Mouse (Mus musculus) olfactory bulb, adult 2 months (tissue): ENCODE measurements around the gene Abca4. TPM values are rescaled to one million over a fixed set of nuclear protein-coding genes. Genes with fewer than 3 reads are reported as not detected.

Experiments
- H3K27ac ChIP-seq: fragments of 200-500 bp; 2 replicates; pipeline ENCODE4 v1.5.1; 2012; ENCODE audit warnings: low read depth, low read length; ENCODE audit not compliant: insufficient read depth
- H3K4me1 ChIP-seq: fragments of 200-500 bp; 2 replicates; pipeline ENCODE4 v1.6.1; 2012; ENCODE audit warnings: low read length; ENCODE audit not compliant: control insufficient read depth, insufficient read depth
- H3K4me3 ChIP-seq: fragments of 200-500 bp; 2 replicates; pipeline ENCODE4 v1.5.1; 2012; ENCODE audit warnings: mild to moderate bottlenecking, low read depth, low read length, moderate library complexity; ENCODE audit not compliant: insufficient read depth
- CTCF ChIP-seq: fragments of 200-500 bp; IDR thresholded peaks from 2 replicates; pipeline ENCODE4 v1.5.1; 2012; ENCODE audit warnings: low read depth, mild to moderate bottlenecking, low read length, moderate library complexity; ENCODE audit not compliant: insufficient read depth
- POLR2A ChIP-seq: fragments of 200-500 bp; IDR thresholded peaks from 2 replicates; pipeline ENCODE4 v1.6.1; 2012; ENCODE audit warnings: mild to moderate bottlenecking, low read depth, low read length, moderate library complexity; ENCODE audit not compliant: insufficient read depth
- WGBS: fragments of 180-500 bp; shearing (Covaris S2); methylation state at CpG from one replicate; pipeline ENCODE4 v1.1.7; 2018; 5-methylcytosine and 5-hydroxymethylcytosine counted together
- polyA plus RNA-seq: library from polyadenylated mRNA; stranded (reverse); fragments of >200 nt; gene quantifications from 2 replicates; pipeline ENCODE4 v1.2.4, GENCODE M21; 2012; ENCODE audit warnings: low replicate concordance; ENCODE audit not compliant: missing spikeins, insufficient read depth, insufficient read length

Abca4 gene
- polyA plus RNA-seq, 1 experiment, result not detected

GRCm38 (mm10) chr3:122047921-122048861, 3.9 kb downstream of the Abca4 start:
- TF ChIP-seq POLR2A (no peak), CTCF (no peak)
- Histone ChIP-seq H3K4me3 (no peak overlapping the region), H3K4me1 (peaks cover 23% of the 10 kb centered on the region), H3K27ac (no peak overlapping the region; the same call in 1 of the 2 replicates)
- 16% methylated on average over 17 of the region's 17 CpGs for WGBS

- Histone ChIP-seq H3K4me1 (peaks cover 22% of the 10 kb centered on the region), H3K4me3 (no peak overlapping the region), H3K27ac (no peak overlapping the region)
- TF ChIP-seq POLR2A, result no peak
- TF ChIP-seq CTCF, result no peak
- WGBS, result 75% methylated on average over 6 of the region's 6 CpGs
These were observed 4.9 kb downstream of the Abca4 start for GRCm38 (mm10) chr3:122049158-122049557.

- H3K4me1 ChIP-seq, result no peaks in the 10 kb centered on the region
- TF ChIP-seq CTCF (no peak), POLR2A (no peak)
- WGBS, result 75% methylated on average over 9 of the region's 9 CpGs
- no peak overlapping the region for H3K27ac ChIP-seq
- no peak overlapping the region for H3K4me3 ChIP-seq
These were observed 14.4 kb downstream of the Abca4 start for GRCm38 (mm10) chr3:122058439-122059198.

- TF ChIP-seq POLR2A (no peak), CTCF (no peak)
- no peak overlapping the region for H3K27ac ChIP-seq
- WGBS, result 91% methylated on average over 10 of the region's 10 CpGs
- H3K4me1 ChIP-seq, result no peaks in the 10 kb centered on the region
- no peak overlapping the region for H3K4me3 ChIP-seq
These were observed 18.3 kb downstream of the Abca4 start for GRCm38 (mm10) chr3:122062586-122062985.

- Histone ChIP-seq H3K4me1 (no peaks in the 10 kb centered on the region), H3K4me3 (no peak overlapping the region), H3K27ac (no peak overlapping the region)
- WGBS, result 77% methylated on average over 13 of the region's 13 CpGs
- TF ChIP-seq CTCF, result no peak
These were observed 20.5 kb downstream of the Abca4 start for GRCm38 (mm10) chr3:122064556-122065410.

GRCm38 (mm10) chr3:122071769-122072168, 27.5 kb downstream of the Abca4 start:
- H3K4me3 ChIP-seq, result no peak overlapping the region
- H3K27ac ChIP-seq, result no peak overlapping the region
- WGBS, result 91% methylated on average over 10 of the region's 10 CpGs
- TF ChIP-seq POLR2A (no peak), CTCF (no peak)
- peaks cover 9% of the 10 kb centered on the region for H3K4me1 ChIP-seq

- H3K27ac ChIP-seq, result no peak overlapping the region
These were observed 28.7 kb downstream of the Abca4 start for GRCm38 (mm10) chr3:122072646-122073571.

More at GRCm38 (mm10) chr3:122072646-122073571, 28.7 kb downstream of the Abca4 start:
- 76% methylated on average over 11 of the region's 11 CpGs for WGBS
- TF ChIP-seq POLR2A, result no peak
- no peak for TF ChIP-seq CTCF
- Histone ChIP-seq H3K4me3 (no peak overlapping the region), H3K4me1 (peaks cover 9% of the 10 kb centered on the region)
